Mouse (Mus musculus) small intestine, adult 2 months (tissue): ENCODE results near the gene Hamp2. TPM values are rescaled to one million over a fixed set of nuclear protein-coding genes. Genes with fewer than 3 reads are reported as not detected.
A peak's percentile ranks its signal among the peaks of the same experiment; 100 is the strongest.
"Not testable (repeated sequence)": the region's sequence is repeated elsewhere in the genome, so short reads cannot be mapped to it uniquely, and the experiment has no call there.

Experiments
- H3K27ac ChIP-seq: fragments of 200-500 bp; 2 replicates; pipeline ENCODE4 v1.5.1; 2012; ENCODE audit warnings: low read depth, low read length, control low read depth, inconsistent platforms; ENCODE audit not compliant: insufficient read depth
- H3K27me3 ChIP-seq: fragments of 200-500 bp; 2 replicates; pipeline ENCODE4 v1.6.1; 2012; ENCODE audit warnings: mild to moderate bottlenecking, moderate library complexity, low read length, inconsistent platforms; ENCODE audit not compliant: control insufficient read depth, insufficient read depth
- H3K36me3 ChIP-seq: fragments of 200-500 bp; 2 replicates; pipeline ENCODE4 v1.6.1; 2012; ENCODE audit warnings: mild to moderate bottlenecking, low read length, control low read depth, inconsistent platforms; ENCODE audit not compliant: control insufficient read depth, insufficient read depth
- H3K4me1 ChIP-seq: fragments of 200-500 bp; 2 replicates; pipeline ENCODE4 v1.6.1; 2012; ENCODE audit warnings: low read length, inconsistent platforms, mixed read lengths; ENCODE audit not compliant: control insufficient read depth, insufficient read depth, insufficient read length
- H3K4me3 ChIP-seq: fragments of 200-500 bp; 2 replicates; pipeline ENCODE4 v1.5.1; 2012; ENCODE audit warnings: low read depth, mild to moderate bottlenecking, control low read depth, inconsistent platforms, low read length, moderate library complexity
- CTCF ChIP-seq: fragments of 200-500 bp; IDR thresholded peaks from 2 replicates; pipeline ENCODE4 v1.5.1; 2012; ENCODE audit warnings: low read depth, mild to moderate bottlenecking, control low read depth, inconsistent platforms, low read length, moderate library complexity, mixed read lengths; ENCODE audit not compliant: insufficient replicate concordance, insufficient read length; ENCODE audit errors: extremely low read depth
- POLR2A ChIP-seq: fragments of 200-500 bp; IDR thresholded peaks from 2 replicates; pipeline ENCODE4 v1.6.1; 2012; ENCODE audit warnings: low read depth, mild to moderate bottlenecking, control low read depth, inconsistent platforms, low read length, moderate library complexity
- WGBS: fragments of 180-500 bp; shearing (Covaris S2); methylation state at CpG from one replicate; pipeline ENCODE4 v1.1.7; 2018; 5-methylcytosine and 5-hydroxymethylcytosine counted together
- polyA plus RNA-seq: library from polyadenylated mRNA; depleted of rRNA; stranded (reverse); fragments of >200 nt; gene quantifications from 2 replicates; pipeline ENCODE4 v1.2.3, GENCODE M21; 2012

Gene Hamp2
- polyA plus RNA-seq, 1 experiment, result 0.76 TPM

GRCm38 (mm10) chr7:30924071-30924470 is 410 bp downstream of the Hamp2 start:
- peaks cover 7% of the 10 kb centered on the region for H3K4me1 ChIP-seq
- H3K27ac ChIP-seq, result no peak overlapping the region
- 29% methylated on average over 3 of the region's 3 CpGs for WGBS
- H3K36me3 ChIP-seq, result no peaks in the 10 kb centered on the region
- H3K4me3 ChIP-seq, result no peak overlapping the region
- no peaks in the 10 kb centered on the region for H3K27me3 ChIP-seq
- no peak for TF ChIP-seq POLR2A
- no peak for TF ChIP-seq CTCF

- H3K4me3 ChIP-seq, H3K27ac ChIP-seq, H3K36me3 ChIP-seq, H3K4me1 ChIP-seq, H3K27me3 ChIP-seq: not testable (repeated sequence)
- 72% methylated on average over 3 of the region's 3 CpGs for WGBS
These were observed 2.0 kb downstream of the Hamp2 start for GRCm38 (mm10) chr7:30922490-30922889.

- Histone ChIP-seq H3K4me1 (peaks cover 8% of the 10 kb centered on the region), H3K36me3 (no peaks in the 10 kb centered on the region), H3K4me3 (no peak overlapping the region), H3K27me3 (no peaks in the 10 kb centered on the region), H3K27ac (no peak overlapping the region)
- no peak for TF ChIP-seq CTCF
- TF ChIP-seq POLR2A, result no peak
- WGBS, result 63% methylated on average over 3 of the region's 3 CpGs
These were observed 4.3 kb downstream of the Hamp2 start for GRCm38 (mm10) chr7:30920217-30920616.

- H3K36me3 ChIP-seq, result no peaks in the 10 kb centered on the region
These were observed 7.3 kb downstream of the Hamp2 start for GRCm38 (mm10) chr7:30917219-30917618.

GRCm38 (mm10) chr7:30916713-30917112 is 7.8 kb downstream of the Hamp2 start:
- TF ChIP-seq CTCF (no peak), POLR2A (no peak)
- Histone ChIP-seq H3K27me3 (no peaks in the 10 kb centered on the region), H3K4me1 (peaks cover 5% of the 10 kb centered on the region), H3K4me3 (no peak overlapping the region), H3K27ac (no peak overlapping the region), H3K36me3 (no peaks in the 10 kb centered on the region)
- WGBS, result 54% methylated on average over 6 of the region's 6 CpGs

More at GRCm38 (mm10) chr7:30917219-30917618, 7.3 kb downstream of the Hamp2 start:
- H3K27ac ChIP-seq, result no peak overlapping the region
- no peak overlapping the region for H3K4me3 ChIP-seq
- H3K27me3 ChIP-seq, result no peaks in the 10 kb centered on the region
- WGBS, result 29% methylated on average over 4 of the region's 4 CpGs
- peaks cover 5% of the 10 kb centered on the region for H3K4me1 ChIP-seq
- TF ChIP-seq CTCF (no peak), POLR2A (no peak)

- Histone ChIP-seq H3K27ac (no peak within 1 kb of the TSS), H3K4me1 (peaks cover 5% of the 10 kb centered on the region; the same call in 1 of the 2 replicates), H3K4me3 (no peak within 1 kb of the TSS), H3K27me3 (no peaks in the 10 kb centered on the region), H3K36me3 (no peaks in the 10 kb centered on the region)
- no peak for TF ChIP-seq CTCF
- no peak for TF ChIP-seq POLR2A
- 83% methylated on average over 8 of the region's 8 CpGs for WGBS
These were observed 9.7 kb downstream of the Hamp2 start, which contains the start of gene Mag for GRCm38 (mm10) chr7:30914732-30915131. Gene Mag (minus strand): TSS chr7:30914873.

GRCm38 (mm10) chr7:30909773-30910172 is 14.7 kb downstream of the Hamp2 start:
- no peak for TF ChIP-seq CTCF
- no peak for TF ChIP-seq POLR2A
- H3K27me3 ChIP-seq, result no peaks in the 10 kb centered on the region
- H3K36me3 ChIP-seq, result no peaks in the 10 kb centered on the region
- 30% methylated on average over 6 of the region's 6 CpGs for WGBS
- H3K4me1 ChIP-seq, result peaks cover 14% of the 10 kb centered on the region
- no peak overlapping the region for H3K27ac ChIP-seq
- H3K4me3 ChIP-seq, result no peak overlapping the region

GRCm38 (mm10) chr7:30908992-30909431 is 15.5 kb downstream of the Hamp2 start:
- Histone ChIP-seq H3K27me3 (no peaks in the 10 kb centered on the region), H3K4me3 (peak overlapping the region; percentile 43), H3K4me1 (peaks cover 14% of the 10 kb centered on the region), H3K36me3 (no peaks in the 10 kb centered on the region), H3K27ac (no peak overlapping the region)
- TF ChIP-seq CTCF (no peak), POLR2A (no peak)
- 22% methylated on average over 17 of the region's 17 CpGs for WGBS
